Mouse (Mus musculus) naive thymus-derived CD4-positive, alpha-beta T cell, adult 2 months (primary cell): ENCODE data around the gene Zfp536.

ENCODE experiments used
- DNase-seq: peaks from one replicate; pipeline ENCODE4 v3.0.0-alpha.2; 2011; ENCODE audit warnings: low read depth

Zfp536 gene

DNA sequence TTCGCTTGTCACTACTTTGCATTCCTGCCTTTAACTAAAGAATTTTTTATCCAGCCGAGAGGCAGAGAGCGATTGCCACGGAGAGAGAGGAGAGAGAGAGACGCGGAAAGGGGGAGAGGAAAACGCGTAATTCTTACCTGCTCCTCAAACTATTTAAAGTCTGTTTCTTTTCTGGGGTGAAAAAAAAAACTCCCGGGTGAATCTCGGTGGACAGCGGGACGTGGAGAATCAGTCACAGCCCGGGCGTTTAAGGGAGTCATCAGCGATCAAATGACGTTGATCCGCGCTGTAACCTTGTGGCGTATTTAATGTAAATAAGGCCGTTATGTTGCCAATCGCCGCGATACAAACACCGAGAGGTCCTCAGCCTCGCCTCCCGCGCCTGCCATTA is at the start of gene Zfp536:
Gene Zfp536 (minus strand): TSS at position 330 of the 391 bp plus-strand sequence.
- no peak for DNase-seq

DNA sequence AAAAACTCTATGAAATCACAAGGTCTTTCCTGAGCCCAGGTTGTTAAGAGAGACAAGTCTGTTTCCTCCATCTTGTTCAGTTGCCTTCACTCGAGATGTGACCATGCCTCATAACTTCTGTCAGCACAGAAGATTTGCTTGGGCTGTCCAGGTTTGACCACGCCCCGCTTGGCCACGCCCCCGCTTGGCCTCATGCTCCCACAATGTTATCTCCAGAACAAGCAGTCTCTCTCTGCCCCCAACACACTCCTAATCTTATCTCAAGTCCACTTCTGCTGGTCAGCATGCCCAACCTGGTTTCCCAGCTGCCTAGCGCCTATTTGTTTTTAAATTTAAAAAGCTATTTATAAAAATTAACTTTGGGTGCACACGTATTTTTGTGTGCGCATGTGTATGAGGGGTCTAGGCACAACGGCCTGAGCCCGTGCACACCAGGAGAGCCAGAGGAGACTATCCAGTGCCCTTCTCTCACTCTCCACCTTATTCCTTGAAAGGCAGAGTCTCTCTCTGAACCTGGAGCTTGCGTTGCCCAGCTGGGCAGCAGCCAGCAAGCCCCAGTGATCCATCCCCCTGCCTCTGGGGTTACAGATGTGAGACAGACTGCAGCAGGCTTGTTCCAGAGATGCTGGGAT is 47.3 kb upstream of the Zfp536 start:
- no peak for DNase-seq

DNA sequence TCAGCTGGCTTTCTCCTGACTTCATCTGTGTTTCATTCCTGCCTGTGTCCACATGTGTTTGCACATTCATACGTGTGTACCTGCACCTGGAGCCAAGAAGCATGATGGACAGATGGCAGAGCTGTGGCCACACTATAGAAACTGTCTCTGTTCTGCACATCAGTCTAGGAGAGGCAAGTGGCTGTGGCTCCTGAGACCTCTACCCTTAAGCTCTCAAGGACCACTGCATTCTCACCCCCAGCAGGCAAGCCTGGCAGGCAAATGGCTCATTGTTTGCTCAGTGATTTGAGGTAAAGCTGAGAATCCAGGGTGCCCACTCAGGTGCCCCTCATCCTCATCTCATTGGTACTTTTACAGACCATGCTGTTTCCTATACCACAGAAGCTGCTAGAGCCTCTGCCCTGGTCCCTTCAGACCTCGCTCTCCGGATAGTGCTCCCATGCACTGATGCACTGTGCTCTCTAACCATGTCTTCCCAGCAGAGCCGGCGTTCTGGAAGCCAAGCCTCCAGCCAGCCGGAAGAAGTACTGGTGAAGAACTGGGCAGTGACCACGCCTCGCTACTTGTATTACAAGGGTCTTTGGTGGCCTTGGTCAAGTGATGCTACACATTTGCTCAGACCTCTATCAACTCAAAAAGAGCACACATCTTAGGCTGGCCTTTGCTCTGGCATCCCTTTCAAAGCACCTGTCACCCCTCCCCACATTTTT is 45.3 kb upstream of the Zfp536 start:
- DNase-seq = no peak

DNA sequence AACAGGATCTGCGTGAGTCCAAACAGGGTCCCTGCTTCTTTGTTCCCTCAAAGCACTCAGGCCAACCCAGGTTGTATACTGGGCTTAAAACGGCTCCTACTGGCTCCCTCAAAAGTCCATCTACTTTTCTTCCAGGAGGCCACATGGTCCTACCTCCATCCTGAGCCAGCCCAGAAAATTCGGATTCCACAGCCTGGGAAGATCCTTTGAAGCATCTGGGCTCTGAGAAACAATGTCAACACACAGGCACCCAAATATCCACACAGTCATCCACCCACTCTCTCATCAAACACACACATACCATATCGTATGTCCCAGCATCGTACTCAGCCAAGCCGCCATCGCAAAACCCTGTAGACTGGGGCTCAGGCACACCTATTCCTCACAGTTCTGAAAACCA is 43.5 kb upstream of the Zfp536 start:
- DNase-seq = no peak

DNA sequence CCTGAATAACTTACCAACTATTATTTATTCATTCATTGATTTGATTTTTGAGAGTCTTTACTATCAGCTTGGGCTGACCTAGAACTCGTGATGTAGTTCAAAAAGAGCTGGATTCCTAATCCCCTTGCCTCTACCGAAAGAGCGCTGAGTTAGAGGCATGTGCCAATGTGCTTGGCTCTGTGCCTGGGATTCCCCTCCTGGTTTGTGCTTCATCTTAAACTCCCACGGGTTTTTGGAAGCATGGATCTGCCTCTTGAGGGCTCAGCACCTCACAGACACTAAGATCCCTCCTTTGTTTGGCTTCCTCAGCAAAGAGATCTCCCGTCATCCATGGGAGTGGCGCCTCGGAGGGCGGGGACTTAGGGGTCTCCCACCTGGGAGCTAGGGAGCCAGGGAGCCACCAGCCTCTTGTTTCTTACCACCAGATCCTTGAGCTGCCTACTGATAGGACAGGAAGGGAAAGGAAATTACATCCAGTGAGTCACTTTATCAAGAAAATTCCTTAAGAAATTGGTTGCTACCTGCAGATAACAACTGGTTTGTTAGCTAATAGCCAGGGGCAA is 41.5 kb upstream of the Zfp536 start:
- no peak for DNase-seq

DNA sequence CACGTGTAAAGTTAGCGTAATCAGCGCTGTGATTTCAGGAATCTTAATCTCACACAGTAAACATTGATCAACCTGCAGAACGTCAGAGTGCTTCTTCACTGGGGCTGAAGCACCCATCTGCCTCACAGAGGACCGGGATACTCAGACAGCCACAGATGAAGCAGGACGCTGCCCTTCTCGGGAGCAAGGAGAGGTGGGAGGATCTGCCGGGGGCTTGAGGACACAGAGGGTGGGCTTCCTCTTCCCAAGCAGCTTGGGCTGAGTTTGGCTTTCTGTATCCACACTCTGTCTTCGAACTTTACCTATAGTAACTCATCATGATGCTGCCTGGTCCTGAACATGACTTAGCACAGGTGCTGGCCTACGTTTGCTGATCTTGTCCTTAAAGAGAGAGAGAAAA is 40.2 kb upstream of the Zfp536 start:
- DNase-seq = no peak

DNA sequence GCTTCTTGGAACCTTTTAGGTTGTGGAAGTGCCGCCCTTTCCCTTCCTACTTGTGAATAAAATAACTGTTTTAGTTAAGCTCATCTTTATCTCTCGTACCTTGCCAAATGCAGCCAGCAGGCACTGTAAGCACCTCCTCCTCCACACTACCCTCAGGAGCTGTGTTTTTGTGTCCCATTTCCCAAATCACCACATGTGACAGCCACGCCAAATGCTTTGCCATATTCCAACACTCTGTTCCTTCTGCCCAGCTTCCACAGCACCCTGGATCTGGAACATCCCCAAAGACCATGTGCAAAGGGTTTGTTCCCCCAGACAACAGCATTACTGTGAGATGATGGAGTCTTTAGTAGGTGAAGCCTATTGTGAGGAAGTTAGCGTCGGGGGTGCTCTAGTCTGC is 36.5 kb upstream of the Zfp536 start:
- DNase-seq = no peak

DNA sequence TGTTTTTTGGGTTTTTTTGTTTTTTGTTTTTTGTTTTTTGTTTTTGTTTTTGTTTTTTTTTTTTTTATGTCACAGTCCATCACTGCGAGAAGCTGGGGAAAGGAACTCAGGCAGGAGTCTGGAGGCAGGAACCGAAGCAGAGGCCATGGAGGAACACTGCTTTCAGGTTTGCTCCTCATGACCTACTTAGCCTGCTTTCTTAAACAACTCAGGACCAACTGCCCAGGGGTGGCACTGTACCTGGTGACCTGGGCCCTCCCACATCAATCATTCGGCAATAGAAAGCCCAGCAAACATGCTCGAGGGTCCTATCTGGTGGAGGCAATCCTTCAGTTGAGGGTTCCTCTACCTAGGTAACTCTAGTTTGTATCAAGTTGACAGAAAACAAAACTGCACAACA is 35.6 kb upstream of the Zfp536 start:
- DNase-seq = no peak

DNA sequence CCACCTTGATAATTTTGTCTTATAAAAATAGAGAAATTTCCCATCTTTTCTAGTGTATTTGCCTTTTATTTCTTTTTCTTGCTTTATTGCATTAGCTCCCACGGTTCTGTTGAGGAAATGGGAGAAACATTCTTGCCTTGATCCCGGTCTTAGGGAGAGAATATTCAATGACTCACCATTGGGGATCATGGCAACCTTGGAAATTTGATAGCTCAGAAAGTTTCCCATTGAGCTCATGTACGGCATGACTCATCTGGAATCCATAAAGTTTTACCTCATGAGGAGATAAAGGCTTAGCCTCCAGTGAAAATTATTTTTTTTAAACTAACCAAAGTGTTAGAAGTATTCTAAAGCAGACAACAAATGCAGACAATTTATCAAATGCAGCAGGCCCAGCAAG is 27.7 kb upstream of the Zfp536 start:
- DNase-seq = no peak

DNA sequence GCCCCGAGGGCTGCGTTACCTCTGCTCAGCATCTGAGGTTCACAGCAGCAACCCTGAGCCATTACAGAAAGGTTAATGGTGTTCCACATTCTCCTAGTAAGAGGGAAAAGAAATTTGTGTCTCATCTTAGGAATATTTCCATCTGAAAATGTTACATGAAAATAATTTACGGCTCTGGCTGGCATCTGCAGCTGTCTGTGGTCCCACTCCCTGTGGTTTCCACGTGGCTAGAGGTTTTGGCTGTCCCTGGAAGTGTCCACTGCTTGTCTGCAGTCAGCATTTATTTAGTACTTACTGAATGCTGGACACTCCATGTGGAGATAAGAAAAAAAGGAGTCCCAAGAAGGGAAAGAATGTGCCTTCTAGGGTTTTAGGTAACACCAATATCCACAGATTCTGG is 15.3 kb upstream of the Zfp536 start:
- no peak for DNase-seq

DNA sequence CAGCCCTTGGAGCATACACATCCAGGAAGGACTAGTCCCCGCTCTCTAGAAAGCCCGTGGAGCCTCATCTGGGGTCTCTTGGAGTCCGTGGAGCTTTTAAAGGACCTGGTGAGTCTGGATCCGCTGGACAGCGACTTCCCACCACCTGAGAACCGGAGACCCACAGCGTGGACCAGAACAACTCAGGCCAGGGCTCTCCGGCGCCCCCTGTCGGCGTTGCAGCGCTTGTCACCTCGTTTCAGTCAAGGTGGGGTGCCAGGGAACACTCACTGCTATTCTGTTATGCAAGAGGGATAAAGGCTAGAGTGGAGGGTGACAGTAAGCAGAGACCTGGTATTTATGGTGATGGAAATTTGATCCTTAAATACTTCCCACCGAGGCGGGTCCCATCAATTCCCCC is 2.1 kb upstream of the Zfp536 start:
- DNase-seq = peak; percentile 19

DNA sequence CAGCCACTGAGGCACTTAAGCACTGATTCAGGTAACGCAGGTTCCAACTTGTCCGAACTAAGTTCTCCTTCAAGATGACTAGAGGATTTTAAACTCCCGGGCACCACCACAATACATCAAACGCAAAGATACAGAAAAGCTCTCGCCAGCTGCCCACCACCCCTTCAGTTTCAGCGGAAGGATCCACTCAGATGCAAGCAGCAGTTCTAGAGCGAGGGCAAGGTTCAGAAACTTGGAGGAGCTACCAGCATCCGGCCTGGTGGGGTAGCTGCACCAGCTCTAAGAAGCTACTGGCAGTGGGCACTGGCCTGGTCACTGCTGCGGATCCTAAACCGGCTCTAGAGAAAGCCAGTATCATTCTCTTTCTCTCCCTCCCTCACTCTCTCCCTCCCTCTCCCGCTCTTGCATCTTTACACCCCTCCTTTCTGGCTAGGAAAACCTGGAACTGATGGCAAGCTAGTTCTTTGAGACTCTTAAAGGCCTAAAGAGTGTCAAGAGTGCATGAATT is 1.1 kb upstream of the Zfp536 start:
- no peak for DNase-seq

DNA sequence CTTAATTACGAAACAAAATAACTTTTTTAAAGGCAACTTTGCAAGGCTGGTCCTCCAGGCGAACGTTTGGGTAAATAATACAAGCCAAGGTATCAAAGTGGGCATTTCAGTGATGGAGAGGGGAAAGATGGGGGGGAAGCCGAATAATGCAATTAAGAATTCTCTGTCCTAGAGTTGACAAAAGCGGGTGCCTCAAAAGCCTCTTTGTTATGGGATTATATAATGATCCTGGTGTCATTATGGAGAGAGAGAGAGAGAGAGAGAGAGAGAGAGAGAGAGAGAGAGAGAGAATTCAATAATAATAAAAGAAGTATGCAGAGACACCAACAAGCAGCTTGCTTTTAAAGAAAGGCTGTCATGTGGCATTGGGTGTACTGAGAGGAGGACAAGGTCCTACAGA is 465 bp upstream of the Zfp536 start:
- no peak for DNase-seq

DNA sequence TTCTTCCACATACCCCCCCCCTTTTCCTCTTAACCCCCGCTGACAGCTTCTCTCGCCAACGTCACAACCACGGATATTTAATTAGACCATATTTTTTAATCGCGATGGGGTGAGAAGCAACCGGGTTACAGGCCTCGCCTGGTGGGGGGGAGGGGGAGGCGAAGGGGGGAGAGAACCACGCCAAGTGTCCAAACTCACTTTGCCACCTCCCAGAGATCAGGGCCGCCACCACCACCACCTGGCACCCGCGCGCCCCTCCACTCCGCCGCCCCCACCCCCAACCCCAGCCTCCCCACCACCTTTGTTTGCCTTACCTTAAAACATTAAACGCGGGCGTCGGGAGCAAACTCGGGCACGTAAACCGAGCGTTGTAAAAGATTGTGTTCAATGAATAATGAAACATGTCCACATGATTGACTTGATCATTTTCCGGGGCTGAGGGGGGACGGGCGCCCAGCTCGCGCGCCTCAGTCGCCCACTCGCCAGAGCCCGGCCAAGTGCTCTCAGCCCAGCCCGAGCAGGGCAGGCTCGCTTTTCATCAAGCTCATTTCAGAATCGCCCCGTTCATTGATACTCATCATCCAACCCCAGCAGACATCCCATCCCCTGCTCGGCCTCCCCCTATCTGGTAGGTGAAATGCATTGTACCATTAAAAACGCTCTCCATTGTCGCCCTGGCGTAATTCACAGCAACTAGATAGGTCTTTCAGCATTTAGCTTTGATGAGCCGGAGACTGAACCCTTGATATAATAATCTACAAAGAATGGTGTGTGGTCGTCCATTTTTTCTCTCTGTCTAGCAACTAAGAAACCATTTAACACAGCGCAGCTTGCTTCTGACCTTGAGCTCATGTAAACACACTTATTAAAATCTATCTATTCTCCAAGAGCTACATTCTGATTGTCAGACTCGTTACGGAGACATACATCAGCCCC is 797 bp downstream of the Zfp536 start:
- no peak for DNase-seq

DNA sequence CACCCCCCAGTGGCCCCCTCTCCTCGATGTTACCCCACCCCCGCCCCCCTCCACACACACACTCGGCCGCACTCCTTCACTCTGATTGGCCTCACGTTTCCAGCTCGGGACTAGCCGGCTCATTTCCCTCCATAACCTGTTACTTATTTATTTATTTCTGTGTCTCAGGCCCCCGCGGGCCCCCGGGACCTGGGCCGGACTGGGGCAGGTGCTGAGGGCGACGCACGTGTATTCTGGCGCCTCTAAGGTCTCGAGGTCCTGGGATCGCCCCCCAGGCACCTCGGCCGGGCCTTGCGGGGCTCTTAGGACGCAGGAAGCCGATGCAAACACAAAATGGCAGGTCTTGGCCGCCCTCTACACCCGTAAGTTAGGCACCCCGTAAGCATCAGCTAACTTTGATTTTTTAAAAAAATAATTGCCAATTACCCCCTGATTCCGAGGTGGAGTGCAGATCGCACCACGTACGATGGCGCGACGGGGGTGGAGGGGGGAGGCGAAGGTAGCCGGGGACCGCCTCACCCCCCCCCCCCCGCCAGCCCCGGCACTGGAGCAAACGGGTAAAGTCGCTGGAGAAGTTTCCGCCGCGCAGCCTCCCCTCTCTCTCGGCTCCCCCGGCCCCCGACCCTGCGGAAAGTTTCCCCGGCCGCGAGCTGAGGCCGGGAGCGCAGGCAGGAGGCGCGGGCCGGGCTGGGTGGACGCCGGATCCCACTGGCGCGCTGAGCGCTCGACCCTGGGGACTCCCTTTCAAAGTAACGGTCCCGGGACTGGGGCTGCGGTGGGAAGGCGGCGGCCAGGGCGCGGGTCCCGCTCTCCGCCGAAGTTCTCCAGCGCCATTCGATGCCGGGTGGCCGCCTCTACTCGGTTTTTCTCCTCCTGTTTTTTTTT is 1.7 kb downstream of the Zfp536 start:
- no peak for DNase-seq

DNA sequence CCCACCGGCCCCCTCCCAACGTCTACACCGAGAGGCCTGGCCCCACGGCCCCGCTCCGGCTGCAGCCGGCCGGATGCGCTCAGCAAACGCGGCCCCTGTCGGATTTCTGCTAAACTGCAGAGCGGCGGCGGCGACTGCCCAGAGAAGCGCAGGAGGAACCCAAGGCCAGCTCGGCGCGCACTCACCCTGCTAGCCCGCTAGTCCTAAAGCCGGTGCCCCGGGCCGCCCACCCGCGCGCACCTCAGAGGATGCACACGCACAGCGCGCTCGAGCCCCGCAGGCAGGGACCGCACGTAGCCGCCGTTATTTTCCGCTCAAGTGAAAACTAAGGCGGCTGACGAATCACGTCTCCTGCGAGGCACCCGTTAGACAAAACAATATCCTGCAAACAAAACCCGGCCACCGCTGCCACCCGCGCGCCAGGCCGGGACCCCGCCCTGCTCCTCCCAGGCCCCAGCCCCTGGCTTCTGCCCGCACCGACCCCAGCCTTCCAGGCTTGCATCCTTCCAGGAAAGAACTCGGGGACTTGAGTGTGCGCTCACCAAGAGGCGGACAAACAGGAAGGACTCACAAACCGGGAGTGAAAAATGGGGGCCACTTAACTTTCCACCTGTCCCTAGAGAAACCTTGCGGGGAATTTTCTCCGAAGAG is 2.9 kb downstream of the Zfp536 start:
- DNase-seq = no peak

DNA sequence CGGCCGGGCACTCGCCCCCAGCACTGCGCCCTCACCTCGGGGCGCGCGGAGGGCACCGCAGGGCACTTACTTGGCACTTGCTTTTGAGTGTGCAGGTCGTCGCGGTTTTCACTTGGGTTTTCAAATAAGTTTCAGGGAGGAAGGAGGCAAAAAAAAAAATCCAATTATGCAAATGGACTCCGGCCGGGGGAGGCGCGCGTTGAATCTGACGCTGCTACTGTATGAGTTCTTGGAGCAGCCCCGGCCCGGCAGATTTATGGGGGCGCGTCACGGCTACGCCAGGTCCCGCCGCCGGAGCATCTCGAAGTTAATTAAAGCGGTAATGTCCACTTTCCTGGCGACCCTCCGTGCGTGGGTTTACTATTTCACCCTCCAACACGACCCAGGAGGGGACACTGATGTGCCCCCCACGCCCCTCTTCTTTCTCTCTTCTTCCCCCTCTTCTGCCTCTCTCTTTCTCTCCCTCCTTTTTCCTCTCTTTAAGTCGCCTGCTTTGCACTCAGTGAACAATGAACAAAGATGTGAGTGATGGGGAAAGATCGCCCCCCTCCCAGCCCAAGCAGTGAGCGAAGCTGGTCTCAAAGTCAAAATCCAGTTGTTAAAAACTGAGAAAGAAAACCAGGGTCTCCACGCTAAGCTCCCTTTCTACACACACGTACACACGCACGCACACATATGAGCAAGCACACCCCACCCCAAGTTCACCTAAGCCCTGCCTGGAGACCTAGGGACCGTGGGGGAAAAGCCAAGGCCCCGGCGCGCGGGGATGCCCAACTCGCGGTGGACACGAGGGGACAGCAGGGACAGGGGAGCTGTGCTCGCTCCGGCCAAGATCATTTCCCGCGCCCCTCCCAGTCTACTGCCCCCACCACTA is 3.7 kb downstream of the Zfp536 start:
- no peak for DNase-seq

DNA sequence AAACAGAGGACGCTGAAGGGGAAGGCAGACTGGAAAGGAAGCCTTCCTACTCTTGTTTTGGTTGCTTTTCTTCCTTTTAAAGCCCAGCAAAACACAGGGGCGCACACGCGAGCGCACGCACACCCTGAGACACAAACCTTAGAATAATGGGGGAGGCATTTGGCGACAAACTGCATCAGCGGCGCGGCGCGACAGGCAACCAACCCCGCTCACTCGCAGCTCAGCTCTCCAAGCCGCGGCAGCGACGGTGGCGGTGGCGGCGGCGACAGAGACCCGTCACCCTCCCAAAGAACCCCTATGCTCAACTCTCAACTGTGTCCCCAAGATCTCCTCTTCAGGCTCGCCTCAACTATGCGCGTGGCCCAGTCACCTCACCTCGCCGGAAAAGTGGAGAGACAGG is 4.4 kb downstream of the Zfp536 start:
- DNase-seq = no peak

DNA sequence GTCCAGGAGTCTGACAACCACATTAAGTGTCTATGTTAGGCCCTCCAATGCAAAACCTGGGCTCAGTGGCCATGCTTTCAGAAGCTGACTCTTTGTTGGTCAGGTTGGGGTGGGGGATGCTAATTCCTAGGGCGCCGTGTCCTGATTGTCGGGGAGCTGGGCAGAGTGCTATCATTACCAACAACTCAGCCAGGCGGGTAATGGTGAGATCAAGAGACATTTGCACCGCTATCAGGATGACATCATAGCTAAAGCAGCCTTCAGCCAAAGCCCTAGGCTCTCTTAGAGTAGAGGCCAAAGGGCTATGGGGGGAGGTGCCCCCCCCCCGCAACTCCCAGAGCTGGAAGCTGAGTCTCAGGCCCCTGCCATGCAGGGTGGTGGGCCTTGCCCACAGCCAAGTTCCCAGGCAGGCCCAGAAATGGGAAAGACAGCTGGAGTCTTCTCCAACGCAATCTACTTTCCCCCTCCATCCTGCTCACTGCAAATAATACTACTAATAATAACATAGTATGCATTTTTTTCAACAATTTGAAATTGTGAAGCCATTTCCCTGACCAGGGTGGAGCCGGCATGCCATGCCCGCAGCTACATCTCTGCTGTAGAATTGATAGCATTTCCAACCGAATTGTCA is 5.0 kb downstream of the Zfp536 start:
- no peak for DNase-seq
